Mouse (Mus musculus): ENCODE results near the gene Qrsl1. TPM values are rescaled to one million over a fixed set of nuclear protein-coding genes. Genes with fewer than 3 reads are reported as not detected.

The Qrsl1 gene
- 13.5 and 15.2 TPM in 2 replicates for polyA plus RNA-seq (2021; fragmentation: Nextera tagmentation)
- long read RNA-seq, experiment 1, transcript Qrsl1-201 (11 exons, 1,981 nt) = major isoform, 69 of 82 reads
- long read RNA-seq, experiment 1, partial matches to known transcripts = 3 of 82 reads
- long read RNA-seq, experiment 1, other reads (novel, unspliced or antisense) = 9 of 82 reads
- long read RNA-seq, experiment 2, transcript Qrsl1-201 (11 exons, 1,981 nt) = major isoform, 13 of 22 reads
- long read RNA-seq, experiment 2, partial matches to known transcripts = 6 of 22 reads
- long read RNA-seq, experiment 2, other reads (novel, unspliced or antisense) = 3 of 22 reads

DNA sequence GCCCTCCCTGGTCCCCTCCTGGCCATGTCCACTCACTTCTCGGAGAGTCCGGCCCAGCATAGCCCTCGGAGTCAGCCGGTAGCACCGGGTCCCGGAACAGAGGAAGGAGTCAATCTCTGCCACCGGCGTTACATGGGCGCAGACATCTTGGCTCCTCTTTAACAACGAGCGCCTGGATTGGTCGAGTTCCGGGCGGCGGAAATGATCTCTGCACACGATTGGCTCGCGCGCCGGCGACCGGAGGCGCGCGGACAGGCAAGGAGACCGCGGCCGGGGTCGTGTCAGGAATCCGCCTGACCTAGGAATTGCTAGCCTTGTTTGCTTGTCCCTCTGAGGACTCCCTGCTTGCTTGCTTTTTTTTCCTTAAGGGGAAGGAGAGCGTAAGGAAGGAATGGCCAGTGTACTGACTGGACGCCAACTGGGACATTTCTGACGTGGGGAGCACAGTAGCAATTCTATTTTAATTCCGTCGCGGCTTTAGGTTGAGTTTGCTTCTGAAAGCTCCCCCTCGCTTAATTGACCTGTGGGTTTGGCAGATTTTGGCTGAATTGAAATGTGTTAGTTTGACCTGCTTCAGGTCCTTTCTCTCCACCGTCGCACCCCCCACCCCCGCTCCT, at the start of gene Qrsl1, which contains the start of gene Rtn4ip1:
Gene Qrsl1, minus strand, starts transcription at position 168 of the 617 bp plus-strand sequence.
Gene Rtn4ip1, plus strand, starts transcription at position 230 of the 617 bp plus-strand sequence.

Other genes with a start within 250 kb of the Qrsl1 start
- gene Rtn4ip1, start 62 bp upstream of the Qrsl1 start, polyA plus RNA-seq (2021; fragmentation: Nextera tagmentation) = 9.8 and 11.8 TPM in 2 replicates
- gene Crybg1, start 247.1 kb upstream of the Qrsl1 start, polyA plus RNA-seq (2021; fragmentation: Nextera tagmentation) = 0.05 and 0.16 TPM in 2 replicates

All from left cerebral cortex, adult 6 months (tissue).